Mouse (Mus musculus) lung, embryonic 14.5 days (tissue): Measurements from ENCODE around the gene Caskin2. TPM values are rescaled to one million over a fixed set of nuclear protein-coding genes. Genes with fewer than 3 reads are reported as not detected.
"Not testable (repeated sequence)": the region's sequence is repeated elsewhere in the genome, so short reads cannot be mapped to it uniquely, and the experiment has no call there.

Experiments
- ATAC-seq: fragments of 200-750 bp; cut with Nextera tagmentation; 2 replicates; pipeline ENCODE4 v1.8.0; 2017; ENCODE audit warnings: mild to moderate bottlenecking, moderate TSS enrichment, moderate library complexity; ENCODE audit not compliant: insufficient read depth
- DNase-seq: peaks from one replicate; pipeline ENCODE4 v3.0.0-alpha.2; 2015
- H3K27ac ChIP-seq: fragments of 300-500 bp; sonication (generic); 2 replicates; pipeline ENCODE4 v1.5.1; 2014; ENCODE audit warnings: low read depth, mild to moderate bottlenecking, moderate library complexity
- H3K27me3 ChIP-seq: fragments of 300-500 bp; sonication (generic); 2 replicates; pipeline ENCODE4 v1.6.1; 2014; ENCODE audit warnings: low read length, control low read depth; ENCODE audit not compliant: insufficient read depth
- H3K36me3 ChIP-seq: fragments of 300-500 bp; sonication (generic); 2 replicates; pipeline ENCODE4 v1.6.1; 2014; ENCODE audit warnings: control low read depth; ENCODE audit not compliant: insufficient read depth
- H3K4me1 ChIP-seq: fragments of 300-500 bp; sonication (generic); 2 replicates; pipeline ENCODE4 v1.6.1; 2014; ENCODE audit warnings: antibody characterized with exemption, control low read depth; ENCODE audit not compliant: insufficient read depth
- H3K4me2 ChIP-seq: fragments of 300-500 bp; sonication (generic); 2 replicates; pipeline ENCODE4 v1.6.1; 2014; ENCODE audit warnings: mild to moderate bottlenecking
- H3K4me3 ChIP-seq: fragments of 300-500 bp; sonication (generic); 2 replicates; pipeline ENCODE4 v1.5.1; 2014; ENCODE audit warnings: low read depth, low read length
- H3K9ac ChIP-seq: fragments of 300-500 bp; sonication (generic); 2 replicates; pipeline ENCODE4 v1.6.1; 2014
- H3K9me3 ChIP-seq: fragments of 300-500 bp; sonication (generic); 2 replicates; pipeline ENCODE4 v1.6.1; 2016; ENCODE audit warnings: low read depth, low read length, control low read depth
- CTCF ChIP-seq: IDR thresholded peaks from 2 replicates; pipeline ENCODE4 v1.5.1; 2016; ENCODE audit warnings: antibody characterized with exemption, low read depth
- WGBS: fragments of 180-500 bp; shearing (Covaris S2); extraction: QIAGEN DNeasy Blood & Tissue Kit; methylation state at CpG from one replicate; pipeline ENCODE4 v1.1.7; 2014; 5-methylcytosine and 5-hydroxymethylcytosine counted together
- polyA plus RNA-seq: library from polyadenylated mRNA; unstranded; fragments of >200 nt; fragmentation: Nextera tagmentation; extraction: Ambion mirVana; gene quantifications from 2 replicates; pipeline ENCODE4 v1.2.1, GENCODE M21; 2014

Gene Caskin2
- polyA plus RNA-seq, 1 experiment from 2014 or later: 23.0 TPM

DNA sequence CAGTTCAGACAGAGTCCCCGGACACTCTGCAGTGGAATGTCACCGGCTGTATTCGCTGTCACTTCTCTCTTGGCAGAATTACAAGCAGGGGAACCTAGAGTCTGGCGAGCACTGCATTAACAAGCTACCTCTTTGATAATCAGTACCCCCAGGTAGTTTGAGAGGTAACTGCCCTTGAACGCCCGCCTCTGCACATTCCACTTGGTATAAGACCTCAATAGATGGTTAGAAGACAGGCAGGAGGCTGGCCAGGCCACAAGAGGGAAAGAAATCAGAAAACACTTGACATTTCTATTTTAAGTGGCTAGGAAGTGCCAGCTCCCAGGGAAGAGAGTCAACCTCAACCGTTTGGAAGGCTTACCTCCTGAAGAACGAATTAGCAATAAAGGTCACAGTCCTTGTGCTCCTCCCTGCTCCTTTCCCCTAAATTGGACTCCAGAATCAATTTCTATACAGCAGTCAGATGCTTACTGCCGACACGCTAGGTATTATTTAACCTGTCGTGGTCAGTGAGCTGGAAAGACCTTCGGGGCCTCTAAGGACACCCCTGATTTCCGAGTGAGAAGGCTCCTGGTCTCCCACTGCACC lies 47.0 kb downstream of the Caskin2 start:
- Histone ChIP-seq H3K4me3 (peak overlapping the region; percentile 87), H3K9me3 (no peaks in the 10 kb centered on the region; the same call in 1 of the 2 replicates), H3K4me2 (peak overlapping the region; percentile 93), H3K27me3 (no peaks in the 10 kb centered on the region), H3K4me1 (no peaks in the 10 kb centered on the region; the same call in 1 of the 2 replicates), H3K9ac (peak overlapping the region; percentile 95), H3K36me3 (no peaks in the 10 kb centered on the region), H3K27ac (peak overlapping the region; percentile 92)
- WGBS: 35% methylated on average over 13 of the region's 13 CpGs
- ATAC-seq (no peak; the same call in 1 of the 2 replicates), DNase-seq (peak; percentile 52)
- TF ChIP-seq CTCF: 0 out of 2 replicates have a peak, but pooled peaks have one; percentile 6

DNA sequence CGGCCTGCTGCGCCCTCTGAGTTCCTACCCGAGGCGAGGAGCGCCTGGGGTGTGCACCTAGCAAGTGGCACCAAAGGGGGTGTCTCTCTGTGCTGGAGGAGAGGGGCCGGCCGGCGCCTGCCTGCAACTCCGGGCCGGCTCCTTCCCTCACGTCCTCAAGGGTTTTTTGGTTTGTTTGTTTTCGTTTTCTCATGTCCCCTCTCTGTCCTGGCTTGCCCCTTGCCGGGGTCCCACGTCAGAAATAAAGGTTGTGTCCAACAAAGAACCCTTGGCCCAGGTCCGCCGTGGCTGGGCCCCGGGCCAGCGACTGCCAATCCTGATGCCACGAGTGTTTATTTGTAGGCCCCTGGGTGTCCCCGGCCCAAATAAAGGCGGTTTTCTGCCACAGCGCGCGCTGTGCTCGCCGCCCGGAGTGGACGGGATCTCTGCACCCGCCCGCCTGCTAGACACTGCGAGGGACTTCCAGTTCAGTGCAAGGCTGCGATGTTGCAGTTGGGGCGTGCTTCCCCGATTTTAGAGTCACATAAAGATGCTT lies 47.8 kb downstream of the Caskin2 start:
- H3K4me3 ChIP-seq: peak overlapping the region; percentile 87
- H3K9me3 ChIP-seq: no peaks in the 10 kb centered on the region; the same call in 1 of the 2 replicates
- H3K27me3 ChIP-seq: no peaks in the 10 kb centered on the region
- TF ChIP-seq CTCF: no peak
- H3K9ac ChIP-seq: peak overlapping the region; percentile 95
- H3K4me2 ChIP-seq: peak overlapping the region; percentile 93
- H3K4me1 ChIP-seq: no peaks in the 10 kb centered on the region; the same call in 1 of the 2 replicates
- WGBS: under 1% methylated on average over 34 of the region's 34 CpGs
- ATAC-seq (peak; percentile 85), DNase-seq (peak; percentile 66)
- peak overlapping the region; percentile 92 for H3K27ac ChIP-seq
- H3K36me3 ChIP-seq: no peaks in the 10 kb centered on the region

DNA sequence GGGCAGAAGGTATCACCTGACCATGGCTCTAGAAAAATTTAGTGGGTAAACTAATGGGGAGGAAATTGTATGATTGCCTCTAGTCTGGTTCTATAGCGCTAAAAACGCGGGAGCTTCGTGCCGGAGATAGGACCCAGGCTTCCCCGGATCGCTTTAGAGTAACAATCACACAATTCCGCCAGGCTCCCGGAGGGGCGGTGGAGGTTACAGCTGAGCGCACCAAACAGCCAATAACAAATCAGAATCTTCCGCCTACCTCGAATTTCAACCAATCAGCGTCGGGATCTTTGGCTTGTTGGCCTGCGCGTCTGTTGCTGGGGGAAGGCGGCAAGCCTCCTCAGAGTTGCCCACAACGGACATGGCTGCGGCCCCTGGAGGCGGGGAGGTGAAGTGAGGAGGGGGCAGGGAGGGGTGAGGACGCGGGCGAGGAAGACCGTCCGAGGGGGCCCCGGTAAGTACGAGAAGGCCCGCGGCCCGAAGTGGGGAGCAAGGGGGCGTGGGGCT lies 48.3 kb downstream of the Caskin2 start, which contains the start of gene Tmem94:
Gene Tmem94, plus strand, starts transcription at position 331 of the 504 bp plus-strand sequence.
- DNase-seq: peak; percentile 100
- ATAC-seq: peak; percentile 97
- Histone ChIP-seq H3K4me3 (peak within 1 kb of the TSS; percentile 87), H3K4me1 (no peaks in the 10 kb centered on the region; the same call in 1 of the 2 replicates), H3K27ac (peak within 1 kb of the TSS; percentile 92), H3K36me3 (no peaks in the 10 kb centered on the region), H3K4me2 (peak within 1 kb of the TSS; percentile 93), H3K9ac (peak within 1 kb of the TSS; percentile 95), H3K9me3 (no peaks in the 10 kb centered on the region; the same call in 1 of the 2 replicates), H3K27me3 (no peaks in the 10 kb centered on the region)
- WGBS: under 1% methylated on average over 31 of the region's 32 CpGs
- TF ChIP-seq CTCF: peak; percentile 65

DNA sequence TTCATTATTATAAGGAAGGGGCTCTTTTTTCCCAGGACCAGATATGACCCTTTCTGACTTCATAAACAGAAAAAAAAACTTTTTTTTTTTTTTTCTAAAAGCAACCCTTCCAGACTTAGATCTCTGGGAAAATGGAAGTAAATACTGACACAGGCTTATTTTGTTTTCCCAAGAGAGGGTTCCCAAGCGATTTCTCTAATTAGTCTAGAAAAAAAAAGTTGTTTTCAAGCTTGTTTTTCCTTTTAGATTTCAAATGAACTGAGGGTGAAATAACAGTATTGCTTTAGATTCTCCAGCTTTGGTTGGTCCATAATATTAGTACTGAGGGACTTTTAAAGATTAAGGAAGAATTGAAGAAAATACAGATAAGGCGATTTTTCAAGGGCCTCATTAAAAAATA lies 48.7 kb downstream of the Caskin2 start:
- H3K9ac ChIP-seq: peak overlapping the region; percentile 33; the same call in 1 of the 2 replicates
- no peaks in the 10 kb centered on the region; the same call in 1 of the 2 replicates for H3K9me3 ChIP-seq
- WGBS: 26% methylated on average over 2 of the region's 2 CpGs
- ATAC-seq (no peak), DNase-seq (no peak)
- no peak for TF ChIP-seq CTCF
- peak overlapping the region; percentile 59 for H3K4me2 ChIP-seq
- no peaks in the 10 kb centered on the region for H3K27me3 ChIP-seq
- H3K4me1 ChIP-seq: no peaks in the 10 kb centered on the region; the same call in 1 of the 2 replicates
- H3K36me3 ChIP-seq: no peaks in the 10 kb centered on the region
- peak overlapping the region; percentile 87 for H3K4me3 ChIP-seq
- H3K27ac ChIP-seq: no peak overlapping the region

DNA sequence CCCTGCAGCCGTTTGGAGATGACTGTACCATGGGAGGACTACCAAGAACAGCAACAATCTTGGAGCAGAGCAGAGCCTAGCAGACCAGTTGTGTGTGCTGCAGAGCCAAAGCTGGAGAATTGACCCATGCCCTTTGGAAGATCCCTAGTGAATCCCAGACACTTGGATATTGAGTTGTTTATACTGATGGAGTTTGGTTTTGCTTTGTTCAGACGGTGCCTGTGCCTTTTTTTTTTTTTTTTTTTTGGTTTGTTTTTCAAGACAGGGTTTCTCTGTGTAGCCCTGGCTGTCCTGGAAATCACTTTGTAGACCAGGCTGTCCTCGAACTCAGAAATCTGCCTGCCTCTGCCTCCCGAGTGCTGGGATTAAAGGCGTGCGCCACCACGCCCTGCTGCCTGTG lies 51.3 kb downstream of the Caskin2 start:
- not testable (repeated sequence) for ATAC-seq, DNase-seq, H3K4me2 ChIP-seq, H3K27me3 ChIP-seq, H3K36me3 ChIP-seq, H3K27ac ChIP-seq, H3K4me1 ChIP-seq, H3K4me3 ChIP-seq, H3K9ac ChIP-seq, H3K9me3 ChIP-seq
- whole genome bisulfite sequencing: 91% methylated on average over 7 of the region's 7 CpGs

DNA sequence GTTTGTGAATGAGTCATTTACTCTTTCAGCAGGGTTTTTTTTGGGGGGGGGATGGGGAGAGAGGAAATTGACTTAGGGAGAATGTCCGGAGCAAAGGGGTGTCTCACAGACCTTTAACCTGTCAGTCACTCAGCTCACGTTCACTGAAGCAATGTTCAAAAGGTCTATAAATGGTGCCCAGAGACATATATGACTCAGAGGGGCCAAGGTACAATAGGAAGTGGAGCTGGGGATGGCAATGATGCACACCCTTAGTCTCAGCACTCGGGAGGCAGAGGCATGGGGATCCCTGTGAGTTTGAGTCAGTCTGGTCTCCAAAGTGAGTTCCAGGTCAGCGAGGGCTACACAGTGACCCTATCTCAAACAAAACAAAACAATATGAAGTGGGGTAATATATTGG lies 60.0 kb downstream of the Caskin2 start:
- DNase-seq: no peak
- no peaks in the 10 kb centered on the region for H3K36me3 ChIP-seq
- 62% methylated on average over 4 of the region's 4 CpGs for WGBS

DNA sequence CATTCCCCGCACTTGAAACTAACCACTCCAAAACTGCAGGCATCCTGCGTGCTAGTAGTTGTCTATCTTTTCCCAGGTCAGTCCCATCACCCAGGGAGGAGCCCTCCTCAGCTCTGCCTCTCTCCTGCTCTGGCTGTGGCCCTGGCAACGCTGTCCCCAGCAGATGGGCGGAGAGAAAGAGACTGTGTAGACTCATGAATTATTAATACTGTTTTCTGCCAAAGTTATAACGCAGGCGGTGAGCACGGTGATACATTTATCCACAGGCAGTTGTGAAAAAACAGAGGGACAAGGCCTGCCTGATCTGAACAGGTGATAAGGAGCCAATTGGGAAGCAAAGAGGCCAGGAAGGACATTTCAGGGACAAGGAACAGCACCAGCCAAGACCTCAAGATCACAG lies 60.8 kb downstream of the Caskin2 start:
- Histone ChIP-seq H3K27ac (no peak overlapping the region), H3K36me3 (no peaks in the 10 kb centered on the region), H3K4me1 (no peaks in the 10 kb centered on the region), H3K4me3 (no peak overlapping the region), H3K9ac (no peak overlapping the region), H3K27me3 (no peaks in the 10 kb centered on the region), H3K9me3 (no peaks in the 10 kb centered on the region), H3K4me2 (no peak overlapping the region)
- ATAC-seq (no peak), DNase-seq (no peak)
- TF ChIP-seq CTCF: no peak
- 75% methylated on average over 7 of the region's 7 CpGs for WGBS

More for the DNA sequence above, 60.0 kb downstream of the Caskin2 start:
- no peak for ATAC-seq
- Histone ChIP-seq H3K27me3 (no peaks in the 10 kb centered on the region), H3K4me1 (no peaks in the 10 kb centered on the region), H3K4me3 (no peak overlapping the region), H3K9me3 (no peaks in the 10 kb centered on the region), H3K9ac (no peak overlapping the region), H3K4me2 (no peak overlapping the region), H3K27ac (no peak overlapping the region)
- no peak for TF ChIP-seq CTCF
